Mouse (Mus musculus): ENCODE results near the gene Tmem54. TPM values are rescaled to one million over a fixed set of nuclear protein-coding genes. Genes with fewer than 3 reads are reported as not detected.

The Tmem54 gene
- not detected for total RNA-seq (2021)

DNA sequence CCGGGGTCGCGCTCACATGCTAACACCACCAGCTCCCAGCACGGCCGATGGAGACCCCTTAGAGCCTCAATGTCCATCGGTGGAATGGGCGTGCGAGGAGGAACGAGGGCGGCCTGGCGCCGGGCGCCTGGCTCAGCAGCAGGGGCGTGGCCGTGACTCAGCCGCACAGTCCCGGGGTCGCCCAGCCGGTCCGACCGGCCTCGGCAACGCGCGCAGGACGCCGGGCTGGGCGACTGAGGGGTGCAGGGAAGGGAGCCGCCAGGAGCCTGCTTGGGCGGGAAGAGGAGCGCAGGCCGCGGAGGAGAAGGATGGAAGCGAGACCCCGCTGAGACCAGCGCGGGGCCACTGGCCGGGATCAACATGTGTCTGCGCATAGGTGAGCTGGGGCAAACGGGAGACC lies at the start of gene Tmem54:
Gene Tmem54 (plus strand): TSS at position 193 of the 400 bp plus-strand sequence.
- no peak for DNase-seq (ENCODE audit: low spot score)
- intact Hi-C loops (cut with DNase I): no loop called here

DNA sequence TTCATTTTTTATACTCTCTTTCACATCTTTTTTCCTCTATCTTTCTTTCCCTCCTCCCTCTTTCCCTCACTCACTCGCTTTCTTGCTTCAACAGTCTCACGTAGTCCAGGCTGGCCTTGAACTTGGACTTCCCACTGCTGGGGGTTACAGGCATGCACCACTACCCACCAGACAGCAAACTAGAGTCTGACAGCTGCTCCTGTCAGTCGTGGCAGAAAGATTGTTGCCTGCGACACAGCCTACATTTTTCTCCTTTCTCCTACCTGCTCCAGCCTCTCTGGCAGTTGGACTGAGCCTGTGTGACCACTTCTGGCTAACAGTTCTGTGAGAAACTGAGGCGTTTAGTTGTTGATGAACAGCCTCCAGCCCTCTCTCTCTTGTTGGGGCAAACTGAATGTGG lies 49.8 kb upstream of the Tmem54 start:
- DNase-seq (ENCODE audit: low spot score): no peak
- intact Hi-C loops (cut with DNase I): loop anchor here (10.0 kb wide), 1 partner anchor 61 kb away; the partner anchor contains the start of gene Ak2

DNA sequence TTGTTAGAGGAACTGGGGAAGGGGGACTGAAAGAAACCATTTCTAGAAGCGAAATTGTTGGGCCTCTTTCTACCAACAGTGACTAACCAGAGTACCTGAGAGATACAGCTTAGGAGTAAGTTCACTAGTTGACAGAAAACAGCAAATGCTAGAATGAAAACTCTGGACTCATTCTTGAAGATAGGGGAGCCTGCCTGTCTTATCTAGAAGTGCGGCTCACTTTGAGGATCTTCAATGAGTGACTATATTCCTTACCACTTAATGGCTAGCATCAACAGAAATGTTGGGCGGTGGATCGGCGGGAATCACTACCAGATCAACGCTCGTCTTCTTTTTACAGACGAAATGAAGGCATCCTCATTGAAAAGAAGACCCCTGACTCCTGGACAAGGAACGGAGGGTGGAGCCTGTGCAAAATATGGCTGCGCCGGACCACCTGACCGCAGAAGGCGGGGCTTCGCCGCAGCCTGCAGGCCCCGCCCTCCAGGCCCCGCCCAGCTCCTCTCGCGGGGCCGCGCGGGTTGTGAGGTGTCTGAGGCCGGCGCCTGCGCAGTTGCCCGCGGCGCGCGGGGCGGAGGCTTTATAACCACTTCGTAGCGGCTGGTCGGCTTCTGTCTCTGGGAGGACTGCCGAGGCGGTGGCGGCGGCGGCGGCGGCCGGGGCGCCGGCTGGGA lies 47.7 kb upstream of the Tmem54 start:
- intact Hi-C loops (cut with DNase I): loop anchor here (10.0 kb wide), 1 partner anchor 63 kb away; the partner anchor contains the start of gene Ak2
- DNase-seq (ENCODE audit: low spot score): peak; percentile 95

DNA sequence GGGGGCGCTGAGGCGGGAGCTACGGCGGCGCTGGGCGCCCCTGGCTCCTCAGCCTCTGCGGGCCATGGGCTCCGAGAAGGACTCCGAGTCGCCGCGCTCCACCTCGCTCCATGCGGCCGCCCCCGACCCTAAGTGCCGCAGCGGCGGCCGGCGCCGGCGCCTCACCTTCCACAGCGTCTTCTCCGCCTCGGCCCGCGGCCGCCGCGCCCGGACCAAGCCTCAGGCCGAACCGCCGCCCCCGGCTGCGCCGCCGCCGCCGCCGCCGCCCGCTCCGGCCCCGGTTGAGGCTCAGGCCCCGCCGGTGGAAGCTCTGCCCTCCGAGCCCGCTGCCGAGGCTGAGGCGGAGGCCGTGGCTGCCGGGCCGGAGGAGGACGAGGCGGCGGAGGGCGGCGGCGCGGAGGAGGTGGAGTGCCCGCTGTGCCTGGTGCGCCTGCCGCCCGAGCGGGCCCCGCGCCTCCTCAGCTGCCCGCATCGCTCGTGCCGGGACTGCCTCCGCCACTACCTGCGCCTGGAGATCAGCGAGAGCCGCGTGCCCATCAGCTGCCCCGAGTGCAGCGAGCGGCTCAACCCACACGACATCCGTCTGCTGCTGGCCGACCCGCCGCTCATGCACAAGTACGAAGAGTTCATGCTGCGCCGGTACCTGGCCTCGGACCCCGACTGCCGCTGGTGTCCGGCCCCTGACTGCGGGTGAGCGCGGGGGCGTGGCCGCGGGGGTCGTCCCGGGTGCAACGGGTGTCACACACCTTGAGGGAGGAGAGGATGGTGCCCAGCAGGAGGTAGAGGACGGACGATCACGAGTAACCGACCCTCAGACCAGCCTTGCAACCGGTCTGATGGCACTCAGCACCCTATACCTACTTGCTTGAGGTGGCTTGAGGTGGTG lies 46.9 kb upstream of the Tmem54 start, which contains the start of gene Rnf19b:
Gene Rnf19b (plus strand): TSS at position 65 of the 886 bp plus-strand sequence.
- intact Hi-C loops (cut with DNase I): loop anchor here (10.0 kb wide), 1 partner anchor 64 kb away; the partner anchor contains the start of gene Ak2

DNA sequence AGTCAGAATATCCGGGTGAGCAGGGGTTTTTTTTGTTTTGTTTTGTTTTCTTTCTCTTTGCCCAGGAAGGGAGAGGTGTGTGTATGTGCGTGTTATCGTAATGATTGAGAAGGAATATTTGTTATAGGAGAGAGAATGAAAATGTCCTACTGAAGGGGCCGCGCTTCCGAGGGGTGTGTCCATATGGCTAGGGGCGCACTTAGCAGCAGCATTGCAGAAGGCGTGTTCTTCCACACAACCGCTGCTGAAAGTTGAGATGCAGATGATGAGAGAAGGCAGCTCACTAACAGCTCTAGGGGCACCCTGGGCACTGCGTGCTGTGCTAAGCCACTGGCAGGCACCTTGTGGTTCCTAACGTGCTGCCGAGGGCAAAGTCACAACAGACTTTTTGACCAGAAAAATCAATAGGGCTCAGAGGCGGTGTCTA lies 46.2 kb upstream of the Tmem54 start:
- intact Hi-C loops (cut with DNase I): loop anchor here (10.0 kb wide), 1 partner anchor 64 kb away; the partner anchor contains the start of gene Ak2
- no peak for DNase-seq (ENCODE audit: low spot score)

More for the DNA sequence above, 46.9 kb upstream of the Tmem54 start, which contains the start of gene Rnf19b:
- DNase-seq (ENCODE audit: low spot score): no peak

DNA sequence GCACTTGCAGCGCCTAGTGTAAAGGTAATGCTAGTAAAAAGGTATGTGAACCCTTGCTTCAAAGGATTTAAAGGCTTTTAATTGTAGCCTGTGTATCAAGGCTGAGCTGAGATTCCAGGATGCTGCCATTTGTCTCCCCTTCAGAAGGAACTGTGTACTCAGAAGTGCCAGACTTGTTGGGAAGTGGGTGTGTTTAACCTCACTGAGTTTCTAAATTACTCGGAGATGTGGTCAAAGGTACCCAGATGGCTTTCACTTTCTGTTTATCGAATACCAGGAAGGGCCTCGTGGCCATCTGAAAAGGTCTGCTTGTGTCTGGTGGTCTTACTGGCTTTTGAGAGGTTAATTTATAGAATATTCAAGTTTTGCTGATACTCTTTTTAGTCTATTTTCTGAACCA lies 45.4 kb upstream of the Tmem54 start:
- no peak for DNase-seq (ENCODE audit: low spot score)
- intact Hi-C loops (cut with DNase I): loop anchor here (10.0 kb wide), 1 partner anchor 65 kb away; the partner anchor contains the start of gene Ak2

DNA sequence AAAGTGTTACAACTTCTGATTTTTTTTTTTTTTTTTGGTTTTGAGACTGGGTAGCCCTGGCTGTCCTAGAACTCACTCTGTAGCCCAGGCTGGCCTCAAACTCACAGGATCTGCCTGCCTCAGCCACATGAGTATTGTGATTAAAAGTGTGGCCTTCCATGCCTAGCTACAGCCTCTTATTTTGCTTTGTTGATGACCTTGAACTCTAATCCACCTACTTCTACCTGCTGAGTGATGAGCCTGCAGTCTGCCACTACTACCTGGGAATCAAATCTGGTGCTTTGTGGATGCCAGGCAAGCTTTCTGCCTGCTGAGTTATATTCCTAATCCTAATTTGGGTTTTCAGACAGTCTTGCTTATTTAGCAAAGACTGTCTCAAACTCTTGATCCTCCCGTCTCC lies 43.9 kb upstream of the Tmem54 start:
- intact Hi-C loops (cut with DNase I): no loop called here
- DNase-seq (ENCODE audit: low spot score): no peak

DNA sequence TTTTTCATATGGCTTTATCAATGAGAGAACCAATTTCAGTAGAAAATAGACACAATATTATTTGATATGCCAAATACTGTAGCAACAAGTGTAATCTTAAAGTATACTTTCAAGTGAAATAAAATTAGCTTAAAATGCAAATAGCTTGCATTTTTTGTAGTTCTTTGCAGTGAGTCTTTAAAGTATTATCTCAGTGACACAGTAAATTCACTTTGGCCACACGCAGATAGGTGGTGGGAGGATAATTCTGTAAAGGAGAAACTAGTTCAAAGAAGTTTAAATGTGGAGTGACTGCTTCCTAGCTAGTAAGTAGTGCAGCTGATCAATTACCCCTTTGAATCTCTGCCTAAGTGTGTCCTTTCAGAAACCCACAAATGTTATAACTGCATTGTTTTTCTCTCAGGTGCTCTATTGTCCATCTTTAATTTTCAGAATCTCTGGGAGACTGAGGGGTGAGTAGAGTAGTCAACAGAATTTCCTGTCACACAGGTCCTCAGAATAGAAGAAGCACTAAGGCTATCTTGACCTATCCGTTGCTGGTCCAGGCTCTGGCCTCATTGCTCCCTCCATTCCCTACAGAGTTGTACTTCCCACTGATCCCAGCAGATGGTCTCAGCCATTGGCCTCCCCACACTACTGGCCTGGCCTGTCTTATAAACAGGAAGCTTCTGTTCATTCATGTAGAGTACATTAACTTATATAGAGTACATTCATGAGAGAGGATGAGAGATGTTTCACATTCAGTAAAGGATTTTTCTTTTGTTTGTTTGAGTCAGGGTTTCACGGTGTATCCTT lies 42.9 kb upstream of the Tmem54 start:
- intact Hi-C loops (cut with DNase I): no loop called here
- no peak for DNase-seq (ENCODE audit: low spot score)

DNA sequence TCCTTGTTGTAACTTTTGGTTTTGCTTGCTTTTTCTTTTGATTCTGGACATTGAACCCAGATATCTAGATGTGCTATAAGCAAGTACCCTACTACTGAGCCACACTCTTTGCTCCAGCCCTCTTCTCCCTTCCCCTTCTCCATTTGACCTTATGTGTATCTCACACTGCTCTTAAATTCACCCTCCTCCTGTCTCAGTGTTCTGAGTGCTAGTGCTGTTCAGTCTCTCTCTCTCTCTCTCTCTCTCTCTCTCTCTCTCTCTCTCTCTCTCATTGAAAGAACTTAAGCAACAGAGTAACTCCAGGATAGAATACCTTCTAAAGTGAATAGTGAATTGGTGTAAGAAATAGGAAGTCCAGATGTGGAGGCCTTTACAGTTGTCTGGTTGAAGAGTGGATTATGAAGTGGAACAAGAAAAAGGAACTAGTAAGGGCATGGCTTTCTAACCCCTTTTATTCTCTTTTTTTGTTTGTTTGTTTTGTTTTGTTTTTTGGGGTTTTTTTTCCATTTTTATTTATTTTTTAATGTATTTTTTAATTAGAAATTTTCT lies 39.6 kb upstream of the Tmem54 start:
- intact Hi-C loops (cut with DNase I): no loop called here
- DNase-seq (ENCODE audit: low spot score): no peak

DNA sequence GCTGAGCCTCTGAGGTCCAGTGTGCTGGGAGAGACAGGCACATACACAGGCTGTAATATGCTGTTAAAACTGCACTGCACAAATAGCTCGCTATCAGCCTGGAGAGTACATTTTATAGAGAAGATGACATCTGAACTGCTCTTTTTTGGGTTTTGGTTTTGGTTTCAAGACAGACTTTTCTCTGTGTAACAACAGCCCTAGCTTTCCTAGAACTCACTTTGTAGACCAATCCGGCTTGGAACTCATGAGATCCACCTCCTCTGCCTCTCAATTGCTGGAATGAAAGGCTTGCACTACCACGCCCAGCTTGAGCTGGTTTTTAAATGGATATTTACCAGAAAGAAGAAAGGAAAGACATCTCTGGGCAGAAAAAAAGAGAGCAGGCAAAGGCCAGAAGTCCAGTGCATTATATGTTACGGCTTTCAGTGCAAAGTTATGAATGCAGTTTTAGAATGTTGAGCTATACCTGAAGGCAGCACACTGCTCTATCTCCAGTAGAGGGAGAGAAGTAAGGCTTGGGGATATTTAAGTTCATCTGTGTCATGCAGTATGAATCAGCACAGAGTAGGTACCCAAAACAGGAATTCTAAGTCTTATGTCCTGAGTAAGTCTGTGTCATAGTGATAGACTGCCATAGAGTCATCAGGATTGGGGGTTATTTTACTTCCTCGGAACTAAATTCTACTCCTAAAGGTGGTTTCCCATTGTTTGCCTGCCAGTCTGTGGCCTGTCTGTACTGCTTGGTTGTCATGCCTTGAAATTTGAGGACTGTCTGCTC lies 37.5 kb upstream of the Tmem54 start:
- intact Hi-C loops (cut with DNase I): no loop called here

DNA sequence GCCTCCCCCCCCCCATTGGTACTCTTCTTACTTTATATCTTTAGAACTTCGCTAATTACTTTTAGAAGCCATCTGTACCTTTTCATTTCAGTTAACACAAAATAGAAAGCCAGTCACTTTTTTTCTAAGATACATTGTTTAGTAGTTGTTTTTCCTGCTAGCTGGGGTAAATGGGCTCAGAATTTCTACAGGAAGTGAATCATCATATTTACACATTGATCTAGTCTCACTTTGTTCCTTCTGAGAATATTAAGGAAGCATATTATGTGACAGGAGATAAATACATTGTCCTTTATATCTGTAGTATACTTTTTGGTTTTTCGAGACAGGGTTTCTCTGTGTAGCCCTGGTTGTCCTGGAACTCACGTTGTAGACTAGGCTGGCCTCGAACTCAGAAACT lies 36.5 kb upstream of the Tmem54 start:
- intact Hi-C loops (cut with DNase I): no loop called here
- DNase-seq (ENCODE audit: low spot score): no peak

More for the DNA sequence above, 37.5 kb upstream of the Tmem54 start:
- no peak for DNase-seq (ENCODE audit: low spot score)

DNA sequence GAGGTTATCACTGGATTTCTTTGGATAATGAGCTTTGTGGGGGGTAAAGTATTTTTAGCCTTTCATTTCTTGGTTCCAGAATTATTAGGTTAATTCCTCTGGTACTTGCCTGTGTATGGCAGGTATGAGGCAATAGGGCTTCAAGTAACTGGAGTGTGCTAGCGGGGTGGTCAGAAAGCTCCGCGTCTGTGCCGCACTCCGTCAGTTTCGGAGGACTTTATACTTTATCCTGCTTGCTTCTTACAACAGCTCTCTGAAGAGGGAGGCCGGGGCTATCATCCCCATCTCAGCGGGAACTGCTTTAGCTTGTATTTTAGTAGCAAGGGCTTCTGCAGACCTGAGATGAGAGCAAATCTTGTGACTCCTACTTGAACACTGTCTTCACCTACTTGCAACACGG lies 26.2 kb upstream of the Tmem54 start:
- intact Hi-C loops (cut with DNase I): no loop called here
- DNase-seq (ENCODE audit: low spot score): no peak

DNA sequence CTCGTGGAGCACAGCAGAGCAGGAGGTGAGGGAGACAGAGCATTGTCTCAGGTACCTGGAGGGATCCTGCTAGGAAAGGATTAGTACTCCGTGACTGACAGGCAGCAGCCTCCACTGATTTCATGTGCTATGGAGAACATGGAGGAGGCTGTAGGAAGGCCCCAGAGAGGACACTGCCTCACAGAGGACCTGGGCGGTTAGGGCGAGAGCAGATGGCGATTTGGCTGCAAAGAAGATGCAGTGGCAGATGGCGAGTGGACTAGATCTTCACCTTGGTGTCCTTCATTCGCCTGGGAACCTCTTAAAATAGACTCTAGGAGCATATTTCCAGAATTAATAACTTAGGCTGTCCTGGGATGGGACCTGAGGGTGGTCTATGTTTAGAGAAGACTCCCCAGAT lies 24.3 kb upstream of the Tmem54 start:
- DNase-seq (ENCODE audit: low spot score): no peak
- intact Hi-C loops (cut with DNase I): loop anchor here (5.0 kb wide), 1 partner anchor 154 kb away; no protein-coding TSS in a partner anchor

DNA sequence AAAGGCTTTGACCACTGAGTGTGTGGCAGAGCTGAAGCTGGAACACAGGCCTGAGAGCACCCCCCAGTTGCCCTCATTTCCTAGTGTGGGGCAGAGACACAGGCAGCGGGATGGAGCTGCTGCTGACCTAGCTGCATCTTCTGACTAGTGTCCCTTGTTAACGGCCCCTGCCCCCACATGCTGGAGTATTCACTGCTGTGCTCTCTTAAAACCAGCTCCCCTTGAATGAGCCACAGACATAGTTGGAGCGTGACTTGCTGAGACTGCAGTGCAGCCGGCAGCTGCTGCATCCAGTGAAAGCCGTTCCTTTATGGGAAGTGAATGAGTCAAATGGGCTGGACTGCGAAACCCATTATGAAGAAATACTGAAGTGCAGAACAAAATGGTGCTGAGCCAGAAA lies 23.8 kb upstream of the Tmem54 start:
- DNase-seq (ENCODE audit: low spot score): no peak
- intact Hi-C loops (cut with DNase I): loop anchor here (5.0 kb wide), 1 partner anchor 154 kb away; no protein-coding TSS in a partner anchor

DNA sequence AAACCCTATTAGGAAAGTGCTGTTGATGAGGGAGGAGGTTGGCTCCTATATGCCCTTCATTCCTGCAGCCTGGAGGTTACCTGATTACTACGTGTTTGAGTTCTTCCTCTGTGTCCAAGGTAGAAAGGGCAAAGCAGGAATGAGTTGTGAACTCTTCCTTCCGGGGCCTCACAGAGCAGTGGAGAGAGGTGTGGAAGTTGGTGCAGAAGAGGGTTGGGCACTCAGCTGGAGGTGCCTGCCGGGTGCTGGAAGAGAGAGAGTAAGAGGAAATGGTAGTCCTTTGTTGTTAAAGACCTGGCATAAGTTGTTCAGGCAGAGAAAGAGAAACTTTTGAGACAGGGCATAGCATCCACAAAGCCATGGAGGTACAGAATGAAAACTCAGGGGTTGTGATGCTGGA lies 23.4 kb upstream of the Tmem54 start:
- intact Hi-C loops (cut with DNase I): loop anchor here (1.0 to 5.0 kb wide), 2 partner anchors 111 to 155 kb away; no protein-coding TSS in a partner anchor
- DNase-seq (ENCODE audit: low spot score): no peak

DNA sequence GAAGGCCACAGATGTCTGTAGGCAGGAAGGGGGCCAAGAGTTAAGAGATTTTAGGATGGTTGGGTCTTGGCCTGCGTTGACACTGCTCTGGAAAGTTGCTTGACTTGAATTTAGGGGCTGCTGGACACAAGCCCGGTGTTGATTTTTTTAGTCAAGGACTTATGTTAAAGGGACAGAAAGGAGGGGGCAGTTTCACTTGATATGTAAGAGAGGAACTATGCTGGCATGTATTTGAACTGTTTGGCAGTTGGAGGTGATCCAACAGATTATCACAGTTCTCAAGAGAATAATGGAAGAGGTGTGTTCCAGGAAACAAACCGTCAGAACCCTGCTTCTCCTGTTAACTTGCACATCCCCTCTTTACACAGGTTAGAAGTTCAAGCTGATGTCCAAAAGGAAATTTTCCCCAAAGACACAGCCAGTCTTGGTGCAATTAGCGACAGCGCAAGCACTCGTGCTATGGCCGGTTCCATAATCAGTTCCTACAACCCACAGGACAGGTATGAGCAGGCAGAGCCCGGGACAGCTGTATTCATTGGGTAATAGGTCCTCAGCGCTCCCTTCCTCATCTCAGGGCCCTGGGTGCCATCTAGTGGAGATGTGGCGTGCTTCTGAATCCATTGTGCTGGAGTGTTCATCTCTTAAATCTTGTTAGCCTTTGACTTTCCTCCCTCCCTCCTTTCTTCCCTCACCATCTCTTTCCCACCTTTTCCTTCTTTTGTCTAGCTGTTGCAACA lies 22.8 kb upstream of the Tmem54 start:
- peak; percentile 21 for DNase-seq (ENCODE audit: low spot score)
- intact Hi-C loops (cut with DNase I): loop anchor here (1.0 to 5.0 kb wide), 2 partner anchors 111 to 155 kb away; no protein-coding TSS in a partner anchor

DNA sequence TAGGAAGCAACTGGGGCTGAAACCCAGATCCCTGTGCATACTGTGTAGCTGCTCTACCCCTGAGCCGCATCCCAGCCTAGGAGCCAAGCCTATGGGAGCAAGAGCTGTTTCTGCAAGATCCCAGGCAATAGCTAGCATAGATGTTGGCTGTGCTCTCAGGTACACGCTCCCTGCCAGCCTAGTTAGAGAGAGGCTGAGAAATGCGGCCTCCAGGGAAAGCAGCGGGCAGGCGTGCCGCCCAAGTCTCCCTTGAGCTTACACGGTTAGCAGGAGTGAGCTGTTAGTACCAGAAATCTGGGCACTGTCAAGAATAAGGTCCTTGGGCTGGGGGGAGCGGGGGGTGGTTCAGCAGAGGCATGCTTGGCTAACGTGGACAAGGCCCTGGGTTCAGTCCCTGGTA lies 20.5 kb upstream of the Tmem54 start:
- intact Hi-C loops (cut with DNase I): loop anchor here (5.0 kb wide), 1 partner anchor 158 kb away; no protein-coding TSS in a partner anchor
- DNase-seq (ENCODE audit: low spot score): no peak

DNA sequence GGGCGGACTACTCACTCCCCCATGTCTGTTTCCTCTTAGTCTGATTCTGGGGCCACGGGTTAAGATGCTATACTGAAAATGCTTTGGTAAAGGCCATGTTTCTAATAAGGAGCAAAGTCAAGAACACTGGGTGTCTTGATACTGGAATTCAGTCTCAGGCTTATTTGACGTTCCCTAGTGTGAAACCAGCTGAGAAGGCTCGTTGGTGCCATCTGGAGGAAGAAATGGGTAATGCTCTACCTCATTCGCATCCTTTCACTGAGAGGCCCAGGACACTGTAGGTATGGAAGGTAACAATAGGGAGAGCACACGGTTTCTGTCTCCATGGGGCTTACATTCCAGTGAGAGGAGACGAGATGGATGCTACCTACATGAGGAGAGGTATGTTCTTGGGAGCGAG lies 19.3 kb upstream of the Tmem54 start:
- DNase-seq (ENCODE audit: low spot score): no peak
- intact Hi-C loops (cut with DNase I): loop anchor here (1.0 kb wide), 2 partner anchors 115 to 178 kb away; no protein-coding TSS in a partner anchor

Data from heart, postnatal 25 days (tissue).